Mouse (Mus musculus): ENCODE data around the gene Gjb3. TPM values are rescaled to one million over a fixed set of nuclear protein-coding genes. Genes with fewer than 3 reads are reported as not detected.

The Gjb3 gene
- total RNA-seq, 4 experiments from 2014 or later = not detected

GRCm38 (mm10) chr4:127337668-127338067, 7.0 kb upstream of the Gjb3 start:
- no peak for DNase-seq (ENCODE audit: low spot score in 2 of 2)

- DNase-seq (ENCODE audit: low spot score in 2 of 2) = no peak
Observed at GRCm38 (mm10) chr4:127334870-127335504, 4.3 kb upstream of the Gjb3 start.

GRCm38 (mm10) chr4:127331171-127331570, 527 bp upstream of the Gjb3 start:
- DNase-seq (ENCODE audit: low spot score in 2 of 2) = no peak

GRCm38 (mm10) chr4:127329751-127330150, 893 bp downstream of the Gjb3 start:
- no peak for DNase-seq (ENCODE audit: low spot score in 2 of 2)

- DNase-seq (ENCODE audit: low spot score in 2 of 2) = no peak
Observed at GRCm38 (mm10) chr4:127329046-127329445, 1.6 kb downstream of the Gjb3 start.

- DNase-seq (ENCODE audit: low spot score in 2 of 2) = no peak
Observed at GRCm38 (mm10) chr4:127328378-127328777, 2.3 kb downstream of the Gjb3 start.

- DNase-seq (ENCODE audit: low spot score in 2 of 2) = no peak
Observed at GRCm38 (mm10) chr4:127327749-127328148, 2.9 kb downstream of the Gjb3 start.

- no peak for DNase-seq (ENCODE audit: low spot score in 2 of 2)
Observed at GRCm38 (mm10) chr4:127327258-127327657, 3.4 kb downstream of the Gjb3 start.

GRCm38 (mm10) chr4:127325276-127325675, 5.4 kb downstream of the Gjb3 start:
- DNase-seq (ENCODE audit: low spot score in 2 of 2) = no peak

- DNase-seq (ENCODE audit: low spot score in 2 of 2) = peak; percentile 41 to 69
Observed at GRCm38 (mm10) chr4:127324759-127325158, 5.9 kb downstream of the Gjb3 start.

- no peak for DNase-seq (ENCODE audit: low spot score in 2 of 2)
Observed at GRCm38 (mm10) chr4:127324296-127324695, 6.3 kb downstream of the Gjb3 start.

GRCm38 (mm10) chr4:127323651-127324050, 7.0 kb downstream of the Gjb3 start:
- no peak for DNase-seq (ENCODE audit: low spot score in 2 of 2)

- DNase-seq (ENCODE audit: low spot score in 2 of 2) = no peak
Observed at GRCm38 (mm10) chr4:127319613-127320012, 11.0 kb downstream of the Gjb3 start.

- DNase-seq (ENCODE audit: low spot score in 2 of 2) = no peak
Observed at GRCm38 (mm10) chr4:127317143-127317542, 13.5 kb downstream of the Gjb3 start.

GRCm38 (mm10) chr4:127315753-127316152, 14.9 kb downstream of the Gjb3 start:
- no peak for DNase-seq (ENCODE audit: low spot score in 2 of 2)

GRCm38 (mm10) chr4:127314585-127314984, 16.1 kb downstream of the Gjb3 start:
- no peak for DNase-seq (ENCODE audit: low spot score in 2 of 2)

- peak in 1 of 2 experiments; percentile 45 for DNase-seq (ENCODE audit: low spot score in 2 of 2)
Observed at GRCm38 (mm10) chr4:127313861-127314260, 16.8 kb downstream of the Gjb3 start, which contains the start of gene Gja4. Gja4 (minus strand) TSS chr4:127314039.

GRCm38 (mm10) chr4:127312349-127312748, 18.3 kb downstream of the Gjb3 start:
- DNase-seq (ENCODE audit: low spot score in 2 of 2) = no peak

GRCm38 (mm10) chr4:127311561-127311960, 19.1 kb downstream of the Gjb3 start:
- no peak for DNase-seq (ENCODE audit: low spot score in 2 of 2)

- no peak for DNase-seq (ENCODE audit: low spot score in 2 of 2)
Observed at GRCm38 (mm10) chr4:127306915-127307314, 23.7 kb downstream of the Gjb3 start.

GRCm38 (mm10) chr4:127303796-127304195, 26.8 kb downstream of the Gjb3 start:
- no peak for DNase-seq (ENCODE audit: low spot score in 2 of 2)

GRCm38 (mm10) chr4:127300503-127300902, 30.1 kb downstream of the Gjb3 start:
- no peak for DNase-seq (ENCODE audit: low spot score in 2 of 2)

- no peak for DNase-seq (ENCODE audit: low spot score in 2 of 2)
Observed at GRCm38 (mm10) chr4:127292631-127293030, 38.0 kb downstream of the Gjb3 start.

Data from left cerebral cortex, adult 8-10 months (tissue).